Mouse (Mus musculus): ENCODE measurements around the gene Egflam. TPM values are rescaled to one million over a fixed set of nuclear protein-coding genes. Genes with fewer than 3 reads are reported as not detected.

The Egflam gene
- polyA plus RNA-seq, 1 experiment from 2014 or later = 9.1 TPM

DNA sequence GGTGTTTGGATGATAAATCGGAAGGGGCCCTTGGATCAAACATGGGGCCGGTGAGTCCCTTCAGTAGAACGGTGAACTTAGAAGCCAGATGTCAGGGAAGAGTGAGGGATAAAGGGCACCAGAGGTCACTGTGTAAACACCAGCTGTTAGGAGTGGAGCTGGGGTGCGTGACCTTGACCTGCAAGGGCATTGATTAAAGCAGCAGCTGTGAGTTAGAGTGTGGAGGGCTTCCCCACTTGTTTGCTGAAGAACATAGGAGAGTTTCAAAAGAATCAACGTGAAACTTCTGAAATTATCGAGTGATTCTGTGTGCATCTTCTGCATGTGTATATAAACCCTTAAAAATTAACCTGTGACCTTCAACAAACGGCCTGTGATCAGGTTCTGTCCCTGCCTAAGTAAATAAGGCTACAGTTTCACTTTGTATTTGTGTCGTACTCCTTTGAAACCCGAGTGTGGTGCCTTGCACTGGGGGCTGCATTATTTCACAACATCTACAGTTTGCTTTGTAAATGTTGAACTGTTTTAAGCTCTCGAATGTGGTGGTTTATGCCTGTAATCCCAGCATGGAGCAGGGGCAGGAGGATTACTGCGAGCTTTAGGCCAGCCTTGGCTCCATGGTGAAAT is 230.2 kb downstream of the Egflam start:
- no peak overlapping the region for H3K4me3 ChIP-seq
- H3K36me3 ChIP-seq = peaks cover 64% of the 10 kb centered on the region
- 68% methylated on average over 11 of the region's 11 CpGs for WGBS
- H3K9ac ChIP-seq = no peak overlapping the region
- H3K4me2 ChIP-seq = no peak overlapping the region
- no peaks in the 10 kb centered on the region for H3K9me3 ChIP-seq (replicated peaks)
- no peak overlapping the region for H3K27ac ChIP-seq (ENCODE audit: poor library complexity, severe bottlenecking)
- ATAC-seq (ENCODE audit: insufficient number of reproducible peaks, low FRiP score) = no peak
- H3K27me3 ChIP-seq (replicated peaks) = no peaks in the 10 kb centered on the region
- peaks cover 22% of the 10 kb centered on the region for H3K4me1 ChIP-seq (replicated peaks)

DNA sequence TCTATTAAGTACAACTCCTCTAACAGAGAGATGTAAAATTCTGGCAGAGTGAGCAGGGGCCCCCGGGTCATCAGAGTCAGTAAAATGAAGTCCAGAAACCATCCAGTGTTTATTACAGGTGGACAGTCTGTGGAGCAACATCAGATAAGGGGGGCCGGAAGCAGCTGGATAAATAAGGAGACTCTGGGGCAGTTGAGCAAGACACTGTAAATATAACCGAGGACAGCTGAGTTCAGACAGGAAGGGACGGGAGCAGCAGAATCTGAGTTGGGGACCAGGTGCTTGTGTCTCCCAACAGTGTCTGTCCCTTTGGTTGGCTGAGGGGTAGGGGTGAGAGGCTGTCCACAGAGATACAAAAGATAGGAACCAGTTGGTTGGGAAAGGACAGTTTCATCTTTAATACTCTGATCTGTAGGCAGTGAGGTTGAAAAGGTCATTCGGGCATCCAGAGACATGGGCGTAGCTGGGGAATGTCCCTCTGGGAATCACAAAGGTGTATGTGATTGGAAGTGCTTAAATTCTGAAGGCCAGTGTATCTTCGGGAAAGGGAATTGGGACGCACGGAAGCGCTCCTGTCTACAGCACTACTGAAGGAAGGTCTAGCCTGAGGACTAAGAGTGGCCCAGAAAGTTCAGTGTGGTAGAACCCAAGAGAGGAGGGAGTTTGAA is 230.8 kb downstream of the Egflam start:
- Histone ChIP-seq H3K4me2 (no peak overlapping the region), H3K4me1 (replicated peaks) (peaks cover 20% of the 10 kb centered on the region), H3K9me3 (replicated peaks) (no peaks in the 10 kb centered on the region), H3K27ac (ENCODE audit: poor library complexity, severe bottlenecking) (no peak overlapping the region), H3K4me3 (no peak overlapping the region), H3K9ac (no peak overlapping the region), H3K36me3 (peaks cover 68% of the 10 kb centered on the region), H3K27me3 (replicated peaks) (no peaks in the 10 kb centered on the region)
- ATAC-seq (ENCODE audit: insufficient number of reproducible peaks, low FRiP score) = peak; percentile 25; the same call in 1 of the 2 replicates
- WGBS = 80% methylated on average over 10 of the region's 10 CpGs

DNA sequence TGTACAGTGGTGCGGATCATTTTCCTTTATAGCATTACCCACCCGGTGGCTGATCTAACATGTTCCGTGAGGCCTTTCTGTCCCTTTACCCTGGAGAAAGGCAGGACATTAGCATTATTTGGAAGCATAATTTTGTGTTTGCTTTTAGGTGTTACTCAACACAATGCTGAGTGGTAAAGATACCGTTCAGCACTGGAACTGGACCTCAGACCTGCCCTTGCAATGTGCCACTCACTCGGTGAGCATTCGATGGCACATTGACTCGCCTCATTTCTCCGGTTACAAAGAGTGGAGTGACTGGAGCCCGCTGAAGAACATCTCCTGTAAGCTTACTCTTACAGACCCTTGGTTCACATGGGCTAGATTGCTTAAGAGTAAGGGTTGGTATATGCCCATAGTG is 231.5 kb downstream of the Egflam start:
- Histone ChIP-seq H3K36me3 (peaks cover 71% of the 10 kb centered on the region), H3K27me3 (replicated peaks) (no peaks in the 10 kb centered on the region), H3K4me1 (replicated peaks) (peaks cover 18% of the 10 kb centered on the region), H3K27ac (ENCODE audit: poor library complexity, severe bottlenecking) (no peak overlapping the region), H3K9ac (no peak overlapping the region), H3K9me3 (replicated peaks) (no peaks in the 10 kb centered on the region), H3K4me2 (no peak overlapping the region), H3K4me3 (no peak overlapping the region)
- ATAC-seq (ENCODE audit: insufficient number of reproducible peaks, low FRiP score) = no peak
- WGBS = 90% methylated on average over 9 of the region's 9 CpGs

DNA sequence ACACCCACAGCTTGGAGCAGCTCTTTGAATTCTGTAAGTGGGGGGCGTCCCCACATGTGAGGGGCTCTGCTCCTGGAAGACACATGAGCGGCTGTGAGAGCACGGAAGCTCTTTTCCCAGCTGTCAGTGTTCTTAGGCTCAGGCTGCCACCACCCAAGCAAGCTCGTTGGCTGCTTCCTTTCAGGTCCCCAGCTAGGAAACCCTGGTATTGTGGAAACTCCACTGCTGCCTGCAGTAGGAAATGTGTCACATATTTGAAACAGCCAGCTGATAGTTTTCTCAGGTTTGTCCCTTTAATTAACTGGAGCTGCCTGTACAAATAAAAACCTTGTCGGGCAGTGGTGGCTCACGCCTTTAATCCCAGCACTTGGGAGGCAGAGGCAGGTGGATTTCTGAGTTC is 234.3 kb downstream of the Egflam start:
- 68% methylated on average over 6 of the region's 6 CpGs for WGBS
- H3K9ac ChIP-seq = no peak overlapping the region
- H3K36me3 ChIP-seq = peaks cover 66% of the 10 kb centered on the region
- H3K4me3 ChIP-seq = no peak overlapping the region
- no peak overlapping the region for H3K27ac ChIP-seq (ENCODE audit: poor library complexity, severe bottlenecking)
- no peak; the same call in 1 of the 2 replicates for ATAC-seq (ENCODE audit: insufficient number of reproducible peaks, low FRiP score)
- no peaks in the 10 kb centered on the region for H3K27me3 ChIP-seq (replicated peaks)
- peaks cover 18% of the 10 kb centered on the region for H3K4me1 ChIP-seq (replicated peaks)
- H3K9me3 ChIP-seq (replicated peaks) = no peaks in the 10 kb centered on the region
- H3K4me2 ChIP-seq = no peak overlapping the region

DNA sequence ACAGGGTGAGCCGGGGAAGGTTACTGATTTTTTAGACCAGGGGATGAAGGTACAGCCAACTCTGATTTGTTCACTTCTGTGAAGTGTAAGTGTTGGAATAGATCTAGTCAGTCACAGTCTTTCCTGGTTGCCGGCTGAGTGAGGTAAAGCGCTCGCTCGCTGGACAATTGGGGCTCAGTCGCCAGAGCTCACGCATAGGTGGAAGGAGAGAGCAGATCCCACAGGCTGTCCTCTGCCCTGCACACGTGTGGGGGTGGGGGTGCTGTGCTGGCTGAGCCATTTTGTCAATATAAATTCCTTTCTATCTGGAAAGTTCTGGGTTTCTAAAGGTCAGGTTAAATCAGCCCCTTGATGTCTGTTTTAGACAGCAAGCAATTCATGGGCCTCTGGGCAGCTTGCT is 237.9 kb downstream of the Egflam start:
- WGBS = 90% methylated on average over 8 of the region's 8 CpGs
- Histone ChIP-seq H3K27me3 (replicated peaks) (no peaks in the 10 kb centered on the region), H3K27ac (ENCODE audit: poor library complexity, severe bottlenecking) (no peak overlapping the region), H3K36me3 (peaks cover 62% of the 10 kb centered on the region), H3K4me3 (no peak overlapping the region), H3K9ac (no peak overlapping the region), H3K9me3 (replicated peaks) (no peaks in the 10 kb centered on the region), H3K4me1 (replicated peaks) (peaks cover 7% of the 10 kb centered on the region), H3K4me2 (no peak overlapping the region)
- ATAC-seq (ENCODE audit: insufficient number of reproducible peaks, low FRiP score) = no peak

DNA sequence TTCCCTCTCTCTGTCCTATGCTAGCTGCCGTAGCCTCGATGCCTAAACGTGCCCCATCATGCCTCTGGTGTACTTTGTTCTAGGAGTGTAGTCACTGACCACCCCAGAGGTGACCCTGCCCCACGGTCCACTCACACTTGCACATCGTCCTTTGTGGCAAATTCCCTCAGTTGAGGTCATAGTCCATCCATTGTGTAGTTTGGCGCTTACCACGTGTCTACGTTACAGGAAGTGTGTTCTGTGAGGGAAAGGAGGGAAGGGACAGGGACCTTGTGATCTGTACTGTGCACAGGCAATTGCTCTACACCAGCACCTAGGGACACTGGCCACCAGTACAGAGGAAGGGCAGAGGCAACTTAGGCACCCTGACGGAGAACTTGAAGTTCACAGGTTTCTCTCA is 238.3 kb downstream of the Egflam start:
- H3K4me3 ChIP-seq = no peak overlapping the region
- peaks cover 60% of the 10 kb centered on the region for H3K36me3 ChIP-seq
- H3K9me3 ChIP-seq (replicated peaks) = no peaks in the 10 kb centered on the region
- no peak overlapping the region for H3K9ac ChIP-seq
- peaks cover 9% of the 10 kb centered on the region for H3K4me1 ChIP-seq (replicated peaks)
- no peak overlapping the region for H3K27ac ChIP-seq (ENCODE audit: poor library complexity, severe bottlenecking)
- no peaks in the 10 kb centered on the region for H3K27me3 ChIP-seq (replicated peaks)
- ATAC-seq (ENCODE audit: insufficient number of reproducible peaks, low FRiP score) = no peak
- H3K4me2 ChIP-seq = no peak overlapping the region
- WGBS = 85% methylated on average over 9 of the region's 9 CpGs

DNA sequence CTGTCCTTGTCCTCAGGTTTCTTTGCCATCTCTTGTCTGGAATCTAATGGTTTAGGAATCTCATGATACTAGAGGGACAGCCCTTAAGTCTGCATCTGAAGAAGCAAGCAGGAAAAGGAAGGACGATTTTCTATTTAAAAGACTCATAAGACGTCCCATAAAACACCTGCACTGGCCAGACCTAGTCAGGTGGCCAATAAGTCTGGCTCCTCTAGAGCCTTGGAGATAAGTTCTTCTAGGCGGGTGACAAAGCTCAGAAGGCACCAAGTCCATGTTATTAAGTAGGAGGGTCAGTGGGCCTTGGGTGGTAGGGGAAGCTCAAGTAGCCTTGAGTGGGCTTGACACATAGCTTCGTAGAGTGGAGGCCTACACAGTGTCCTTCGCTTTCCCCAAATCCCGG is 240.5 kb downstream of the Egflam start:
- Histone ChIP-seq H3K4me2 (no peak overlapping the region), H3K27ac (ENCODE audit: poor library complexity, severe bottlenecking) (no peak overlapping the region), H3K9ac (no peak overlapping the region), H3K4me3 (no peak overlapping the region), H3K27me3 (replicated peaks) (no peaks in the 10 kb centered on the region), H3K36me3 (peaks cover 48% of the 10 kb centered on the region), H3K9me3 (replicated peaks) (no peaks in the 10 kb centered on the region), H3K4me1 (replicated peaks) (peaks cover 15% of the 10 kb centered on the region)
- 85% methylated on average over 6 of the region's 6 CpGs for WGBS
- ATAC-seq (ENCODE audit: insufficient number of reproducible peaks, low FRiP score) = no peak

Data from heart, embryonic 12.5 days (tissue).